Mouse (Mus musculus) cerebellum, adult 11-12 months (tissue): Measurements from ENCODE around the gene Wwp2.
"Not testable (repeated sequence)": the region's sequence is repeated elsewhere in the genome, so short reads cannot be mapped to it uniquely, and the experiment has no call there.

Experiments used
- DNase-seq: peaks from one replicate; pipeline ENCODE4 v3.0.0; 2022

Gene Wwp2

GRCm38 (mm10) chr8:107436841-107437421 lies 766 bp downstream of the Wwp2 start:
- no peak for DNase-seq

DNA sequence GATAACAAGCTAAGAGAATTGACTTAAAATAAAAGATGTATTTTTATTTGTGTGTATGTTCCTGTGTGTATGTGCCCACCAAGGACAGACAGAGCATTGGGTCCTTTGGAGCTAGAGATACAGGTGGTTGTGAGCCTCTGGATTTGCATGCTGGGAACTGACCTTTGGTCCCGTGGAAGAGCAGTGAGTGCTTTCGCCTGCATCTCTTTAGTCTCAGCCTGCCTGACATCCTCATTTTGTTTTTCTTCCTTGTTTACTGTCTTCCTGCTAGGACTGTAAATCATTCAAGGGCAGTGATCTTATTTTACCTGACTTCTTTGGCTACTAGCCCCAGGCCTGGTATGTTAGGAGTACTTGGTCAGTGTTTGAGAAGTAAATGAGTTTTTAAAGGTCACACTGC lies 1.5 kb downstream of the Wwp2 start:
- DNase-seq, result no peak

DNA sequence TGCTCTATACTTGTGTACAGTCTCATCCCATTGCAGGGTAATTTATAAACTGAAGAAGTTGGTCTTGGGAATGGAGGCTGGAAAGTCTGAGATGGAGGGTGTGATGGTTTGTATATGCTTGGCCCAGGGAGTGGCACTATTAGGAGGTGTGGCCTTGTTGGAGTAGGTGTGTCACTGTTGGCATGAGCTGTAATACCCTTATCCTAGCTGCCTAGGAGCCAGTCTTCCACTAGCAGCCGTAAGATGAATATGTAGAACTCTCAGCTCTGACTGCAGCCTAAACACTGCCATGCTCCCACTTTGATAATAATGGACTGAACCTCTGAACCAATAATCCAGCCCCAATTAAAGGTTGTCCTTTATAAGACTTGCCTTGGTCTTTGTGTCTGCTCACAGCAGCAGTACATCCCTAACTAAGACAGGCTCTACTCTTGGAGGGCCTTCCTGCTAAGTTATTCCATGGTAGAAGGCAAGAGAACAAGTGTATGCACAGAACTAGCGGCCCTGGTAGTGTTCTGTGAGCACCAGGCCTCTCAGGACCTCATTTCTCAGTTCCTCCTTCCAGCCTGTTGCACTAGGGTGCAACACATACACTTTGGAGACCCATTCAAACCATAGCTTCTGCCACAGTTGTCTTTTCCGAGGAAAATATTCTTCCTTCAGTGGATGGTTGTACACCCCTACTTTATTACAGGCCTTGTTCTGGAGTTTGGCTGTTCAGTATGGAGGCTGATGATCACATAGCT lies 3.9 kb downstream of the Wwp2 start:
- no peak for DNase-seq

DNA sequence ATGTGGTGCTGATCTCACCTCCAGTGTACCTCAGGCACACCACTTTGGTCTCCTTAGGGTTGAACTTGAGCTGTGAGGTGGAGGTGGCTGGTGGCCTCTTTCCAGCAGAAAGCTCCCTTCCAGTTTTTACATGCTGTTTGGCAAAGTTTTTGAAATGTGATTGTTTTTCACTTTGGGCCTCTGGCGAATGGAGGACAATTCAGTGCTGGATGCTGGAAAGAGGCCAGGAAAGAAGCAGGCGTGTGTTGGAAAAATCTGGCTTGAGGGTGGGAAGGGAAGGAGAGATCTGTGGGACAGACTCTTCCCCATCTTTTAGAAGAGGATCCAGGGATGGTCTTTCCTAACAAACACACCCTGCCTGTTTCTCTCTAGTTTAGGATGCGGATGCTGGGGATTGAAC lies 8.5 kb downstream of the Wwp2 start:
- DNase-seq, result no peak

DNA sequence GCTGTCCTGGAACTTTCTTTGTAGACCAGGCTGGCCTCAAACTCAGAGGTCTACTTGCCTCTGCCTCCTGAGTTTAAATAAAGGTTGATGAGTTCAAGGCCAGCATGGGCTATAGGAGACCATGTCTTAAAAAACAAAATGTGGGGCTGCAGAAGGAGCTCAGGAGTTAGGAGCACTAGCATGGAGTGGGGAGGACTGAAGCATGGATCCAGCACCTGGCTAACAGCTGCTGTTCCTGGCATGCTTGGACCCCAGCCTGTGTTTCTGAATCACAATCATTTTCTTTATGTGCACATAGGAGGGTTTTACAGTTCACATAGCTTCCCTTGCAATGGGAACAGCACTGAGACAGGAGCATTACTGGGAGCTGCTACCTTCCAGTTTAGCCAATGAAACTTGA lies 11.5 kb downstream of the Wwp2 start:
- DNase-seq, result no peak

- no peak for DNase-seq
Measured at GRCm38 (mm10) chr8:107448382-107448889, 12.3 kb downstream of the Wwp2 start.

- no peak for DNase-seq
Measured at GRCm38 (mm10) chr8:107449130-107449529, 13.0 kb downstream of the Wwp2 start.

- no peak for DNase-seq
Measured at GRCm38 (mm10) chr8:107449655-107450054, 13.5 kb downstream of the Wwp2 start.

DNA sequence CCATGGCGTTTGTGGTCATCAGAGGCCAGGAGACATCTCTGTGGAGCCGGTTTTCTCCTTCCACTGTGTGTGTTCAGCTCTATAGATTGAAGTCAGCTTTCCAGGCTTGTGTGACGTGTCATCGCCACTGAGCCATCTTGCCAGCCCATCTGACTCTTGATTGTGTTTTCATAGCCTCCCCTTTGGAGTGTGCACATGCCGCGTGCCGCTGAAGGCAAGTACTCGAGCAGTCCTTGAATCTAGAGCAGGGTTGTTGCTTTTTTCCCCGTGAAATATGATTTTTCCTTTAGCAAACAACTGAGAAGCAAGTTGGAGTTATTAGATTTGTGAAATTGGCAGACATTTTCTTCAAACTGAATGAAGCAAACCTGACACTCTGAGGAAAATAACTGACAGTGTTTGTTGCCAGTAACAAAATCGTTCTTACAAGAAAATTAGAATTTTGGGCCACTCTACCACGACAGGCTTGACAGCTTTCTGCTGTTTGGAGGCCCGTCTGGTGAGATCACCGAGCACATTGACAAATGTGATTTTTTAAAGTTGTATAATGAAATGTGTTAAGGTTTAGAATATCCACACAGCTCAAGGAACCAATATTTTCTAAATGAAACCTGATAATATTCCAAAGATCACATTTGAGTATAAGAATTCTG lies 15.4 kb downstream of the Wwp2 start:
- DNase-seq, result no peak

- no peak for DNase-seq
Measured at GRCm38 (mm10) chr8:107453386-107453785, 17.2 kb downstream of the Wwp2 start.

DNA sequence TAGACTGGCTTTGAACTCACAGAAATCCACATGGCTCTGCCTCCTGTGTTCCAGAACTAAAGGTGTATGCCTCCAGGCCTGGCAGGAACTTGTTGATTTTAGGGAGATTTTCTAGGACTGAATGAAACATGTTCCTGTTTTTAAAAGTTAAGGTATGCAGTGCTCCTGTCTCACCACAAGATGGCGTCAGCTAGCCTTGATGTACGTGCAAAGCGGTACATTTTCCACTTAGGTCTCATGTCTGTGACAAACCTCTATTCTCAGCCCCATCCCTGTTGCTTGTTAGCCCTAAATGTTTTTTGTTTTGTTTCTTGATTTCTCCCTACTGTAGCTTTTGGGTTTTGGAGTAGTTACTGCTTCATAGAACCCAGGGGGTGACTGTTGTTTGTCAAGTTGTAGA lies 19.1 kb downstream of the Wwp2 start:
- no peak for DNase-seq

- no peak for DNase-seq
Measured at GRCm38 (mm10) chr8:107457725-107458124, 21.6 kb downstream of the Wwp2 start.

GRCm38 (mm10) chr8:107458281-107458680 lies 22.1 kb downstream of the Wwp2 start:
- DNase-seq, result no peak

DNA sequence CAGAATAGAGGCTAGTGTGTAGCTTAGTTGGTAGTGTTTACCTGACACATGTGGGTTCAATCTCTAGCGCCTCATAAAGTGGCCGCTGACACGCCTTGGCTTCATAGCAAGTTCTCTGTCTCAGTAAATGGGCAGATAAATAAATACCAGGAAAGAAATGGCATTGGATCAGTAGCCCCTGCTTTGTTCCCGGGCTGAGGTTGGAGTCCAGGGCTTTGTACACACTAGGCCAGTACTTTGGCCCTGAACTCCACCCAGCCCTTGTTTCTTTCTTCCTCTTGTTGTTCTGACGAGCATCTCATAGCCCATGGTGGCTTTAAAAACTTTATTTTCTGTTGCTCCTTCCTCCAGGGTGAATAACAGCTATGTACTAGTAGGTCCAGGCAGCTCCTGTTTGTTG lies 26.3 kb downstream of the Wwp2 start:
- DNase-seq, result no peak

- DNase-seq, result no peak
Measured at GRCm38 (mm10) chr8:107465332-107465990, 29.3 kb downstream of the Wwp2 start.

- DNase-seq, result no peak
Measured at GRCm38 (mm10) chr8:107466642-107467041, 30.5 kb downstream of the Wwp2 start.

GRCm38 (mm10) chr8:107468811-107469302 lies 32.7 kb downstream of the Wwp2 start:
- no peak for DNase-seq

DNA sequence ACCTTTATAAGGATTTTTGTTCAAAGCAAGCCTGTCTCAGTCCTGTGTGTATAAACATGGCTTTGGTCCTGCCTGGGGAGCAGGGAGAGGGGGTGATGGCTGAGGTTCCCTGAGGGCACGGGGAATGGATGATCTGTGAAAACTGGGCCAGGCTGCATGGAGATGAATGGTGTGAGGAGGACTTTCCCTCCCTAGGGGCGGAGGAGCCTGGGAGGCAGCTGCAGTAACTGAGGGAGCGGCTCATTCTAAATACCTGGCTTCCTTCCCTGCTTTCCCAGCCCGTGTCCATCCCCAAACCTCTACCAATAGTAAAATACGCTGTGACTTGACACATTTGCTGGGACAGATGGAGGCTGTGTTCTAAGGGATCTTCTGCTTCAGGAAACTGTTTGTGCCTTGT lies 34.1 kb downstream of the Wwp2 start:
- DNase-seq, result no peak

GRCm38 (mm10) chr8:107472403-107473100 lies 36.4 kb downstream of the Wwp2 start:
- no peak for DNase-seq

DNA sequence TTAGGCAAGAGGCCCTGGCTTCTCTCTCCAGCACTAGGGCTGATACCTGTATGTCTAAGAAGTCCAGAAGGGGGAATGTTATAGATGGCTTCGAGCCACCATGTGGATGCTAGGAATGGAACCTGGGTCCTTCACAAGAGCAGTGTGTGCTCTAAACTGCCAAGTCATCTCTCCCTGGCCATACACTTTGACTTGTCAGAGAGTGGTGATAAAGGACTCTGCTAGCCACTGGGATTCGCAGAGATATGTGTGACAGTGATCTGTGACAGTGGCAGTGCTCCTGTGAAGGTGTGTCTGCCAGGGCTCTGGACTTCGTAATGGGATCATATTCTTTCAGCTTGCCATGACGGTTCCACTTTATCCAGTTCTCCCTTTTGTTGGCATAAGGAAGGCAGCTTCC lies 37.2 kb downstream of the Wwp2 start:
- DNase-seq, result no peak

- DNase-seq, result no peak
Measured at GRCm38 (mm10) chr8:107475613-107476012, 39.4 kb downstream of the Wwp2 start.

DNA sequence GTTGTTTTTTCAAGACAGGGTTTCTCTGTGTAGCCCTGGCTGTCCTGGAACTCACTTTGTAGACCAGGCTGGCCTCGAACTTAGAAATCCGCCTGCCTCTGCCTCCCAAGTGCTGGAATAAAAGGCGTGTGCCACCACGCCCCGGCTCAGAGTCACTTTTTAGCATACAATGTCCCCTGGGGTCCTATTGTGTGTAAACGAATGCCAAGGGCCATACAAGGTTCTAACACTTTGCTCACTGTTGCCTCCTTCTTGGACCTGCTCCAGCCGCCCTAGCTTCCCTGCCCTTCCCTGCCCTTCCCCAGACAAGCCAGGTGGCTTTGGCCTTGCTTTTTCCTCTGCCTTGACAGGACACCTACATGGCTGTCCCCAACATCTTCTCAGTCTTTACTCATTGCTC lies 40.6 kb downstream of the Wwp2 start:
- DNase-seq, result not testable (repeated sequence)

- DNase-seq, result no peak
Measured at GRCm38 (mm10) chr8:107478728-107479127, 42.6 kb downstream of the Wwp2 start.
